Mouse (Mus musculus) skeletal muscle tissue, postnatal 0 days (tissue): Measurements from ENCODE around the gene Fermt2. TPM values are rescaled to one million over a fixed set of nuclear protein-coding genes. Genes with fewer than 3 reads are reported as not detected.

Experiments
- polyA plus RNA-seq: library from polyadenylated mRNA; unstranded; fragments of >200 nt; fragmentation: Nextera tagmentation; extraction: Ambion mirVana; gene quantifications from 2 replicates; pipeline ENCODE4 v1.2.1, GENCODE M21; 2015

Fermt2 gene
- polyA plus RNA-seq = 186 and 202 TPM in 2 replicates

GRCm38 (mm10) chr14:45529411-45530363 lies at the start of gene Fermt2:
Gene Fermt2 (minus strand): TSS chr14:45530118.

Other genes starting within 250 kb of the Fermt2 start
- 16.1 and 18.7 TPM in 2 replicates for gene Ero1l, start 211.3 kb downstream of the Fermt2 start, polyA plus RNA-seq
- 117 and 122 TPM in 2 replicates for gene Psmc6, start 200.3 kb downstream of the Fermt2 start, polyA plus RNA-seq
- 62.1 and 66.4 TPM in 2 replicates for gene Styx, start 179.0 kb downstream of the Fermt2 start, polyA plus RNA-seq
- gene Gnpnat1, start 125.2 kb downstream of the Fermt2 start, polyA plus RNA-seq = 22.8 and 23.3 TPM in 2 replicates
- gene Ddhd1, start 128.0 kb upstream of the Fermt2 start, polyA plus RNA-seq = 3.0 and 3.2 TPM in 2 replicates